Mouse (Mus musculus): ENCODE data around the gene Ntrk3. TPM values are rescaled to one million over a fixed set of nuclear protein-coding genes. Genes with fewer than 3 reads are reported as not detected.

Gene Ntrk3
- polyA plus RNA-seq, 1 experiment, result 91.5 TPM

DNA sequence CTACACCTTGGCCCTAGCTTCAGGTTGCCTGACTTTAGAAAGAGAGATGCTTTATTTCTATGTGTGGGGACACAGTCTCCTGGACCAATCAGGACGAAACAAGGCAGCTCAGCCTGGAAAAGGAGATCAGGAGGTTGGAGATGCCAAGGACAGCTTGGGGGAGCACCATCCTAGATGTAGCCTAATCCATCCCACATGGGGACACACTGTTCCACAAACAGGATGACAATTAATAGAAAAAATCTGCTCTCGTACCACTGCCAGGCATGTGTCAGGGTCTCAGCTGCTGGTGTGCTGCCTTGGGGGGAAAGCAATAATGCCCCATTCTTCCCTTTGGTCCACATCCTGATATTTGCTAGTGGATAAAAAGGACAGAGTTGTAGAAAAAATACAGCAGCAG, 289.0 kb downstream of the Ntrk3 start:
- TF ChIP-seq CTCF (IDR thresholded peaks at IDR 0.05; ENCODE audit: borderline replicate concordance, insufficient read depth, low read depth, low read length) (no peak), POLR2A (IDR thresholded peaks at IDR 0.05; ENCODE audit: borderline replicate concordance, insufficient read depth, low read length) (no peak)
- WGBS, result 32% methylated on average over 2 of the region's 2 CpGs
- DNase-seq, result peak in 1 of 2 experiments; percentile 49
- H3K4me1 ChIP-seq (ENCODE audit: control insufficient read depth, insufficient read depth, low read length), result peaks cover 20% of the 10 kb centered on the region
- H3K27ac ChIP-seq (ENCODE audit: insufficient read depth, low read length), result peak overlapping the region; percentile 24; the same call in 1 of the 2 replicates
- H3K4me3 ChIP-seq (replicated peaks; ENCODE audit: insufficient read depth, low read depth, low read length), result no peak overlapping the region
- no peaks in the 10 kb centered on the region; the same call in 1 of the 2 replicates for H3K27me3 ChIP-seq (ENCODE audit: control insufficient read depth, insufficient read depth, low read length)

DNA sequence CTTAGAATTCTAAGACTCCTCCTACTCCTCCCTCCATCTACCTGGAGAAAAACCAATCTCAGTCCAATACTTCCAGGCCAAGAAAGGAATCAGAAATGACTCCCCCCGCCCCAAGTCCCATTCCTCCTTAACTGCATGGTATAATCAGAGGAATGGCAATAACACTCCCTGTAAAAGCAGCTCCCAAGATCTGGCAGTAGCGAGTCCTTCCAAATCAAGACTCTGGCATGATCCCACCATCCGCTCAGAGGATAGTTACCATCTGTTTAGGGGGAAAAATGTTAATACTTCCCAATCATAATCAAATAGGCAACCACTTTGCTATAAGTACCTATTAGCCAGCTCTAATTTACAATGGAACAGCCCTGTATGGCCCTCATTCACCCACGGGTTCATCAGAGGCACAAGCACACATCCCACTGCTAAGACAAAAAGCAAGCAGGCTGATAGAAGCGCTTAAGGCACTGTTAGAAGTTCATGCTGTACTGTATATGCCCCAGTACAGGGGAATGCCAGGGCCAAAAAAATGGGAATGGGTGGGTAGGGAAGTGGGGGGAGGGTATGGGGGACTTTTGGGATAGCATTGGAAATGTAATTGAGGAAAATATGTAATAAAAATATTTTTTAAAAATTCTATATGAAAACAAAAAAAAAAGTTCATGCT, 294.3 kb downstream of the Ntrk3 start:
- Histone ChIP-seq H3K4me1 (ENCODE audit: control insufficient read depth, insufficient read depth, low read length) (peaks cover 31% of the 10 kb centered on the region), H3K27me3 (ENCODE audit: control insufficient read depth, insufficient read depth, low read length) (no peaks in the 10 kb centered on the region), H3K27ac (ENCODE audit: insufficient read depth, low read length) (peak overlapping the region; percentile 38), H3K4me3 (replicated peaks; ENCODE audit: insufficient read depth, low read depth, low read length) (no peak overlapping the region)
- WGBS, result 38% methylated on average over 5 of the region's 5 CpGs
- DNase-seq, result peak; percentile 52 to 70
- TF ChIP-seq POLR2A (IDR thresholded peaks at IDR 0.05; ENCODE audit: borderline replicate concordance, insufficient read depth, low read length), result no peak
- no peak for TF ChIP-seq CTCF (IDR thresholded peaks at IDR 0.05; ENCODE audit: borderline replicate concordance, insufficient read depth, low read depth, low read length)

DNA sequence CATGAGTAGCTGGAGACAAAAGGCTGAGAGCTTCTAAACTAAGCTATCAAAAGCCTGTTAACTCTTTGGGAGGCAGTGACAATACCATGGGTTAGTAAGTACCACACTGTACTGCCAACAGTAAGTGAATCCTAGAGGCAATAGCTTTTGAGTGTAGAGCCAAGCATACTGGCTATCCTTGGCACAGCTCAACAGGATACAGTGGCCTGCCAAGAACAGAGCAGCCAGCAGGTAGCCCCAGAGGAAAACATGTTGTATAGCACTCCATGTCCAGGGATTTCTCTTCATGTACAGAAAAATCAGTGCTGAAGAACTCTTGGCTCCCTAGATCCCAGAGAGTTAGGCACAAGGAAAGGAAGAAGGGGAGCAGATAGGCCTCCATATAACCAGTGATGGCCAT, 296.1 kb downstream of the Ntrk3 start:
- TF ChIP-seq CTCF (IDR thresholded peaks at IDR 0.05; ENCODE audit: borderline replicate concordance, insufficient read depth, low read depth, low read length) (peak; percentile 20; the same call in 1 of the 2 replicates), POLR2A (IDR thresholded peaks at IDR 0.05; ENCODE audit: borderline replicate concordance, insufficient read depth, low read length) (no peak)
- Histone ChIP-seq H3K27ac (ENCODE audit: insufficient read depth, low read length) (peak overlapping the region; percentile 98), H3K4me1 (ENCODE audit: control insufficient read depth, insufficient read depth, low read length) (peaks cover 29% of the 10 kb centered on the region), H3K4me3 (replicated peaks; ENCODE audit: insufficient read depth, low read depth, low read length) (no peak overlapping the region), H3K27me3 (ENCODE audit: control insufficient read depth, insufficient read depth, low read length) (no peaks in the 10 kb centered on the region)
- DNase-seq, result peak; percentile 86 to 95

DNA sequence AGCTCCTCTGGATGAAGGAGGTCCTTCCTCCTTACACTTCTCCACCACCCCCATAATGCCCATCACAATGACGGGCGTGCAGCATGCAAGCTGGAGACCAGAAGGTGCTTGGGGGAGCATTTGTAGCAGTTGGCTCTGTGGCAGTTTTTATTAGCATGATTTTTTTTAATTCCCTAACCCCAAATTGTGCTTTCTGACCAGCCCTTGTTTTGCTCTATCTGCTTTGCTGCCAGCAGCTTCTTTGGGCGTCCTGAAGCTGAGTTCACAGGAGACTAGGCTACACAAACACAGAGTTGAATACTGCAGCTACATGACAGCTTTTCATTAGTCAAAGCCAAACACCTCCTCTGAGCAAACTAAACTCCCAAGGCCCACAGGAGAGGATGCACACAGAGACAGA, 296.9 kb downstream of the Ntrk3 start:
- H3K4me3 ChIP-seq (replicated peaks; ENCODE audit: insufficient read depth, low read depth, low read length), result no peak overlapping the region
- no peak for TF ChIP-seq POLR2A (IDR thresholded peaks at IDR 0.05; ENCODE audit: borderline replicate concordance, insufficient read depth, low read length)
- TF ChIP-seq CTCF (IDR thresholded peaks at IDR 0.05; ENCODE audit: borderline replicate concordance, insufficient read depth, low read depth, low read length), result no peak
- WGBS, result 59% methylated on average over 3 of the region's 3 CpGs
- no peak for DNase-seq
- H3K27ac ChIP-seq (ENCODE audit: insufficient read depth, low read length), result peak overlapping the region; percentile 55
- H3K27me3 ChIP-seq (ENCODE audit: control insufficient read depth, insufficient read depth, low read length), result no peaks in the 10 kb centered on the region
- peaks cover 29% of the 10 kb centered on the region for H3K4me1 ChIP-seq (ENCODE audit: control insufficient read depth, insufficient read depth, low read length)

DNA sequence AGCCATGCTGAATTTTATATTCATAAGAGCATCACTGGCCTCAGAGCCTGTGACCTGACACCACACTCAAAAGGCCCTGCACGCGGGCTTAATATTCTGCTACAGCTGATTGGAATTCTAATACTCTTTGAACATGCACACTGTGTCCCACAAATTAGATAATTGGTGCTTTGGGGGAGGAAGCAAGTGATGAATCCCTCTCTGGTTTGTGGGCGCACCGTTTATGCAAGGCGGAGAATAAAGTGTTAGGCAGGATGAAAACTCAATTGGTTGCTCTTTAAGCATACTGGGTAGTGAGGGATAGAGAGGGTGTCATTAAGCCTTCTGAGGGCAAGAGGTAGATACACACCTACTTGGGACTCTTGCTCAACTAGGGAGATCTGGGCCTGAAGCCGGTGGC, 297.3 kb downstream of the Ntrk3 start:
- DNase-seq, result no peak
- no peaks in the 10 kb centered on the region for H3K27me3 ChIP-seq (ENCODE audit: control insufficient read depth, insufficient read depth, low read length)

DNA sequence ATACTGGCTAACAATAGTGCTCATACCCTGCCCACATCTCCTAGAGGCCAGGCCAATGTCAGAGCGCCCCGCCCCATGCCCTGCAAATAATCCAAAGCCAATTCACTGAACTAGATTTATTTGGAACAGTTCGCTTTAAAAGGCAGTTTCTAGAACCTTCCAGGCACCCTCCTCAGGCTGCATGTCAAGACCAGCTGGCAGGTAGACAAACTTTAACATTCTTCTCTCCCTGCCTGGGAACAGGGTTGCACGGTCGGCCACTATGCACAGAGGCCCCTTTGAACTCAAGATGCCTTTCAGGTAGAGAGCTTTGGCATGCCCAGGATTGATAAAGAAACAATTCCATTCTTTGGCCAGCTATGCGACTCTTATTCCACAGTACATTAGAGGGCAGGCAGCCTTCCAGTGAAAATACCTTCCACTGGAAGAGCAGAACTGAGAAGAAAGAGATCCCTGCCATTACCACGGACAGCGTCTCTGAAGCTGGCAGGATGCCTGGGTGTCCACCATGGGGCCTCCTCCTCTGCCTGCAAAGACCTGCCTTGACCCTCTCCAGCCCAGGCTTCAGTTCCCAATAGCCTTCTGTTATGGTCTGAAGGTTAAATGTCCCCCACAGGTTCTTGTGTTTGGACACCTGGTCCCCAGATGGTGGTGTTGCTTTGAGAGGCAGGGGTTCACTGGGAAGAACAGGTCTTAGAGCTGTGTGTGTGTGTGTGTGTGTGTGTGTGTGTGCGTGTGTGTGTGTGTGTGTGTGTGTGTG, 298.3 kb downstream of the Ntrk3 start:
- peak; percentile 71 to 76 for DNase-seq
- no peak overlapping the region for H3K4me3 ChIP-seq (replicated peaks; ENCODE audit: insufficient read depth, low read depth, low read length)
- H3K27me3 ChIP-seq (ENCODE audit: control insufficient read depth, insufficient read depth, low read length), result no peaks in the 10 kb centered on the region
- TF ChIP-seq POLR2A (IDR thresholded peaks at IDR 0.05; ENCODE audit: borderline replicate concordance, insufficient read depth, low read length) (no peak), CTCF (IDR thresholded peaks at IDR 0.05; ENCODE audit: borderline replicate concordance, insufficient read depth, low read depth, low read length) (no peak)
- H3K4me1 ChIP-seq (ENCODE audit: control insufficient read depth, insufficient read depth, low read length), result peaks cover 31% of the 10 kb centered on the region
- 29% methylated on average over 9 of the region's 9 CpGs for WGBS
- peak overlapping the region; percentile 9 for H3K27ac ChIP-seq (ENCODE audit: insufficient read depth, low read length)

More for the DNA sequence above, 297.3 kb downstream of the Ntrk3 start:
- H3K4me1 ChIP-seq (ENCODE audit: control insufficient read depth, insufficient read depth, low read length), result peaks cover 29% of the 10 kb centered on the region
- peak overlapping the region; percentile 55 for H3K27ac ChIP-seq (ENCODE audit: insufficient read depth, low read length)
- WGBS, result 89% methylated on average over 6 of the region's 6 CpGs
- TF ChIP-seq POLR2A (IDR thresholded peaks at IDR 0.05; ENCODE audit: borderline replicate concordance, insufficient read depth, low read length) (no peak), CTCF (IDR thresholded peaks at IDR 0.05; ENCODE audit: borderline replicate concordance, insufficient read depth, low read depth, low read length) (no peak)
- no peak overlapping the region for H3K4me3 ChIP-seq (replicated peaks; ENCODE audit: insufficient read depth, low read depth, low read length)

DNA sequence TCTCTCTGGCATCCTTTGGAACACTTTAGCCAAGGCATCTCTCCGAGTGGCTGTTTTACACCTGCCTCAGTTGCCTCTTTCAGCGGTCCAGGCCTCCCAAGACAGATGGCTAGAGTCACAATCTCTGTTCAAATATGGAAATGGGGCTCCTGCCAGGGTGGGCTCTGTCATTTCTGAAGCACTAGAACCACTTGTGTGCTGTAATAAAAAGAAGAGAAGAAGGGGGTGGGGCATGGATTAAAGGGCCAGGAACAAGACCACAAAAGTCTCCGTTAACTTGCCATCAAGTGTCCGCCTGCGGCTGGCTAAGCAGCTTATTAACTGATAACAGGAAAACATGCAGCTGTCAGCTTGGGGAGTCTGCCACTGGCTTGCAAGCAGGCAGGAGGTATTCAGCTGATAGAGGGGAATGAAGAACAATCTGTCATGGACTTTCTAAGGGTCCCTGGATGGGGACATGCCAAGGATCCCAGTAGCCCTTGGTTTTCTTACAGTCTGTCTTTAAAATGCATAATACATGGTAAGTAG, 304.1 kb downstream of the Ntrk3 start:
- TF ChIP-seq CTCF (IDR thresholded peaks at IDR 0.05; ENCODE audit: borderline replicate concordance, insufficient read depth, low read depth, low read length), result no peak
- no peak for TF ChIP-seq POLR2A (IDR thresholded peaks at IDR 0.05; ENCODE audit: borderline replicate concordance, insufficient read depth, low read length)
- Histone ChIP-seq H3K4me3 (replicated peaks; ENCODE audit: insufficient read depth, low read depth, low read length) (no peak overlapping the region), H3K27me3 (ENCODE audit: control insufficient read depth, insufficient read depth, low read length) (no peaks in the 10 kb centered on the region), H3K4me1 (ENCODE audit: control insufficient read depth, insufficient read depth, low read length) (peaks cover 13% of the 10 kb centered on the region), H3K27ac (ENCODE audit: insufficient read depth, low read length) (no peak overlapping the region)
- no peak for DNase-seq
- WGBS, result 74% methylated on average over 5 of the region's 5 CpGs

Measured in cerebellum, adult 2 months (tissue).